Mouse (Mus musculus) testis, adult 2 months (tissue): ENCODE data around the gene Fastk.

Experiments
- CTCF ChIP-seq: fragments of 200-500 bp; IDR thresholded peaks from 2 replicates; pipeline ENCODE4 v1.5.1; 2012; ENCODE audit warnings: low read depth, mild to moderate bottlenecking, inconsistent platforms, low read length, moderate library complexity; ENCODE audit not compliant: control insufficient read depth, insufficient read depth, insufficient replicate concordance
- POLR2A ChIP-seq: fragments of 200-500 bp; IDR thresholded peaks from 2 replicates; pipeline ENCODE4 v1.6.1; 2012; ENCODE audit warnings: low read depth, mild to moderate bottlenecking, inconsistent platforms, low read length, moderate library complexity; ENCODE audit not compliant: control insufficient read depth

GRCm38 (mm10) chr5:24424861-24425411, 20.2 kb downstream of the Fastk start:
- TF ChIP-seq POLR2A (peak; percentile 39; the same call in 1 of the 2 replicates), CTCF (no peak)
